Mouse (Mus musculus) right cerebral cortex, adult 18-20 months (tissue): ENCODE measurements around the gene Olfr1160.
"Not testable (repeated sequence)": the region's sequence is repeated elsewhere in the genome, so short reads cannot be mapped to it uniquely, and the experiment has no call there.

Experiments
- DNase-seq: peaks from one replicate; pipeline ENCODE4 v3.0.0; 2022; ENCODE audit warnings: mixed read lengths

Gene Olfr1160

DNA sequence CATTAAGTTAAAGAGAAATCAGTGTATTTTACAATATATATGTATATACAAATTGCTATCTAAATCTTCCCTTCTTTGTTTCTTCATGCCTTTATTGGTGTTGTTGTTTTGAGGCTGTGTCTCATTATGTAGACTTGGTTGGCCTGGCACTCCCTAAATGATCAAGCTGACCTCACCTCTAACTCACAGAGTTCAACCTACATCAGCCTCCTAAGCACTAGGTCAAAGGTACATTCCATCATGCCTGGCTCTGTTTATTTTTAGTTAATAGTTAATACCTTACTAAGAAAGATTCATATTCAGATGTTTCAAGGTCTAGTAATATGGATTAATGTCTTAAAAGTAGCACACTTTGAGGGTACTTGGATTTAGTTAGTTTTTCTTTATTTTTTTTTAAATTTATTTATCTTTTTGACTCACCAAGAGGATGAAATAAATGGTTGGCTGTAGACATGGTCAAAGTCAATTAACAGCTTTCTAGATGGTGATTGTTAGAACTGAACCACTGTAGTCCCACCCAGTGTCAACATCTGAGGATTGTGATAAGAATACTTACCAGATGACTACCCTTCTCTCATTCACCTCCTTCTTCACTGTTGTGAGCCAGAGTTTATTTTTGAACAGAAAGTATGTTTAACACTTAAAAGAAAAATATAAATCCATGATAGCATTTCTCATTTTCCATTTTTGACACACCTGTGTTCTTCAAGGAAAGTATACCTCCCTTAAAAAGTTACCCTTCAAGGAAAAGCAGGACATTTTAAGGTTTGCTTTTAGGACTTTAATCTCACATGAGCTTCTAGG is at the start of gene Olfr1160:
Gene Olfr1160, minus strand, starts transcription at position 754 of the 804 bp plus-strand sequence.
- DNase-seq = no peak

DNA sequence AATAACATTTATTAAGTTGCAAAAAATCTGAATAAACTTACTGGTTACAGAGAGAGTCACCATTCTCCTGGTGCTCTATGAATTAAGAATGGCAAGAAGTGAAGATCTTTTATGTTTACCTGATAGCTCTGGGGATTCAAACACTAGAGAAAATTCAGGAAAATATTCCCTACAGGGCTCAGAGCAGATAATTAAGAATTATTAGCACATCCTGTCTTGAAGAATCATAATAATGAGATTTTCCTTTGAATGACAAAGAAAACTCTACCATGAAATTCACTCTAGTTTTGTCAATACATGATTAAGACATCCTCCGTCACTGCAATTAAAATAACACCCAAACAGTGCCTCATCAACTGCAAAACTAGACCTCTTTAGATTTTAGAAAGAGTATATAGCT is 43.0 kb upstream of the Olfr1160 start, which contains the start of gene Olfr1162:
Gene Olfr1162, minus strand, starts transcription at position 101 of the 400 bp plus-strand sequence.
- DNase-seq = no peak

DNA sequence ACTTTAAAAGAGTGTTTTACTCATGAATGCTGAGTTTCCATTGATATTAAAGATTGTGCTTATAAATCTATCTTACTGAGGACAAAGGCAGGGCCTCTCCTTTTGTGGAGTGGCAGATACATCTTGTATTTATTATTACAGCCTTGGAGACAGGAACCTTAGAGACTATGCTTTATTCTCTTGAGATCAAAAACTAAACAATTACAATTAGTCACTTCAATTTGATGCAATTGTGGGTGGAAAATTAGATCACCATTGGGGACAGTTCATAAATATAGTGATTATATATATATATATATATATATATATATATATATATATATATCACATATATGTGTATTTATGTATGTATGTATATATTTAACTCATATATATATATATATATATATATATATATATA is 29.5 kb upstream of the Olfr1160 start, which contains the start of gene Olfr73:
Gene Olfr73, minus strand, starts transcription at position 101 of the 400 bp plus-strand sequence.
- DNase-seq = no peak

DNA sequence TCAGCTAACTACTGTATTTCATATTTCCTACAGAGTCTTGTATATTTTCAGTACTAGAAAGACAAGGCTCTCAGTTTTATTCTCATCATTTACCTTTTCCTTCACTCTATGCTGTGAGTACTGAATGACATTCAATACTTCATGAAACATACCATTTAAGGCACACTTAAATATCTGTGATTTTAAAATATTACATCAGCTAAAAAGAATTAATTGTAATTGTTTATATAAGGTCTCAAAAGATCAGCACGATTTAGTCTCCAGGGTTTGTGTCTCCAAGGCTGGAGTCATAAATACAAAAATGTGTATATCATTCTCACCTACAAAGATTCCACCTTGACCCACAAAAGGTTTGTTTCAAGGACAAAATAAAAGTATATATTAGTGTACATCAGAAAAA is 14.4 kb upstream of the Olfr1160 start, which contains the start of gene Olfr1161:
Gene Olfr1161, plus strand, starts transcription at position 301 of the 400 bp plus-strand sequence.
- DNase-seq = not testable (repeated sequence)

DNA sequence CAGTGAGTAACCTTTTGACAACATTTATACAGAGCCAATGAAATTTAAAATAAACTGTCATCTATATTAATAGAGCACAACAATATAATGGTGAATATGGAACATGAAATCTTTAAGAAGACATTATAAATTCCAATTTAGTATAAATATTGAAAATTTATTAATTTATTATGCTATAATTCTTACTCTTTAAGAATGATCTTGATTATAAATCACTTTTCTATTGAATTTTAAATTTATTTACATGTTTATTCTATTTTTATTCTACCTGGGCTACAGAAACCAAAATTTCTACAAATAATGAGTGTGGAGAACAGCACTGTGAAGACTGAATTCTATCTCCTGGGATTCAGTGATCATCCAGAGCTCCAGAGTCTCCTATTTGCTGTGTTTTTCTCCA is 18.3 kb downstream of the Olfr1160 start, which contains the start of gene Olfr1158:
Gene Olfr1158, plus strand, starts transcription at position 301 of the 400 bp plus-strand sequence.
- DNase-seq = no peak

DNA sequence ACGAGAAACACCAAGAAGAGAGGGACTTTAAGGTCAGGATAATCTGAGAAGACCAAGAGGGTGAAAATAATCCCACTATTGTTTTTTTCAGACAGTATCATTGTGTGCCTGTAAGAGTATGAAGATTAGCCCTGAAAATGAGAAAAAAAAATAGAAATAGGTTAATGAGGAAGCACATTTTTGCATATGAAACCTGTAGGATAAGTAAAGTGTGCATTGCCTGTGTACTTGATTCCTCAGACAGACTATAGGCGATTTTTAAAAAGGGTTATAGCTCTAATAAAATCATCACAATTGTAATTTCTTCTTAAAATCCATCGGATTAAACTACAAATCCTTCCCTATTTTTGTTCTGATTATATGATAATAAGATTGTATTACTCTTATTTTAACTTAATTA is 33.5 kb downstream of the Olfr1160 start, which contains the start of gene Olfr74:
Gene Olfr74, minus strand, starts transcription at position 101 of the 400 bp plus-strand sequence.
- DNase-seq = no peak

DNA sequence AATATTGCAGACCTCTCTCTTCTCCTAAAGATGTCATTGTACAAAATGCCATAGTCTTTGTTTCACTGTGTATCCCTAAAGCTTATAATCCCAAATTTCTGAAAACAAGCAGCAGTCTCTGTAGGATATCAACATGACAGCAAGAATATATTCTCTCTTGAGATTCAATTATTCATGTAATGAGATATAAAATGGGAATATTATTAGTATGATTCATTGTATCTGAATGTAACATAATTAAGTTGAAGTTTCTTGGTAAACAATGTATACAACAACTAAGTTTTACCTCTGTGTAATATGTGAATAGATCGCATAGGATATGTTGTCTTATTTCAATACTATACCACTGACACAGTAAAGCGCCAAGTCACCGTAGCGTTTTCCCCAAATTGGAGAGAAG is 39.9 kb downstream of the Olfr1160 start, which contains the start of gene Olfr1157:
Gene Olfr1157, minus strand, starts transcription at position 101 of the 400 bp plus-strand sequence.
- DNase-seq = no peak

DNA sequence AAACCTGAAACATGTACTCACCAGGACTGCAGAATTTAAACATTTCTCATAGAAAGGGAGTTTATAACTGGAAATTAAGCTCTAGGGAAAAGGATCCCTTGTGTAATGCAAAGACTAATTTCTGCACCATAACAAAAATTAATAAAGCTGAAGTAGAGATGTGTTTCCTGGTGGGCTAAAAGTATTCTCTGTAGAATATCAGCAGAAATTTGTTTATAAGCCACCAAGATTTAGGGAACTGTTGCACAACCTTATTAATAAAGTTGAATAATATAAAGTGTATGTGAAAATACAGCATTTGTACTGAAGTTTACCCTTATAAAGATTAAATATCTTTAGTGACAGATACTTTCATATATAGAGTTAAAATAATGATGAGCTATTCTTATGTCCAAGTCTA is 55.1 kb downstream of the Olfr1160 start, which contains the start of gene Olfr1156:
Gene Olfr1156, minus strand, starts transcription at position 101 of the 400 bp plus-strand sequence.
- no peak for DNase-seq
